Mouse (Mus musculus): ENCODE results near the gene Neurl4.
A peak's percentile ranks its signal among the peaks of the same experiment; 100 is the strongest.

Gene Neurl4

GRCm38 (mm10) chr11:69933066-69933465 lies 32.2 kb downstream of the Neurl4 start:
- no peak for DNase-seq

- peak; percentile 98 to 99 for DNase-seq
Observed at GRCm38 (mm10) chr11:69934169-69934568, 33.3 kb downstream of the Neurl4 start.

GRCm38 (mm10) chr11:69934681-69935080 lies 33.8 kb downstream of the Neurl4 start:
- no peak for DNase-seq

- peak; percentile 99 for DNase-seq
Observed at GRCm38 (mm10) chr11:69935137-69935879, 34.4 kb downstream of the Neurl4 start, which contains the start of gene Ybx2. Gene Ybx2 (plus strand): TSS chr11:69935796.

- peak; percentile 70 to 73 for DNase-seq
Observed at GRCm38 (mm10) chr11:69936156-69936555, 35.3 kb downstream of the Neurl4 start.

GRCm38 (mm10) chr11:69936714-69937347 lies 36.0 kb downstream of the Neurl4 start:
- peak; percentile 51 to 61 for DNase-seq

GRCm38 (mm10) chr11:69937385-69937784 lies 36.5 kb downstream of the Neurl4 start:
- DNase-seq: peak in 1 of 2 experiments; percentile 52

- no peak for DNase-seq
Observed at GRCm38 (mm10) chr11:69937834-69938233, 37.0 kb downstream of the Neurl4 start.

- no peak for DNase-seq
Observed at GRCm38 (mm10) chr11:69938401-69938979, 37.6 kb downstream of the Neurl4 start.

GRCm38 (mm10) chr11:69939181-69939580 lies 38.3 kb downstream of the Neurl4 start:
- DNase-seq: no peak

- no peak for DNase-seq
Observed at GRCm38 (mm10) chr11:69939731-69940130, 38.9 kb downstream of the Neurl4 start.

- peak; percentile 89 to 91 for DNase-seq
Observed at GRCm38 (mm10) chr11:69940962-69941361, 40.1 kb downstream of the Neurl4 start.

- DNase-seq: no peak
Observed at GRCm38 (mm10) chr11:69945216-69945615, 44.3 kb downstream of the Neurl4 start.

- DNase-seq: no peak
Observed at GRCm38 (mm10) chr11:69945997-69946891, 45.4 kb downstream of the Neurl4 start.

GRCm38 (mm10) chr11:69947337-69948065 lies 46.6 kb downstream of the Neurl4 start:
- DNase-seq: peak; percentile 58 to 62

- DNase-seq: peak; percentile 94 to 96
Observed at GRCm38 (mm10) chr11:69948066-69948762, 47.3 kb downstream of the Neurl4 start, which contains the start of gene Slc2a4. Gene Slc2a4 (minus strand): TSS chr11:69948188.

GRCm38 (mm10) chr11:69948763-69949150 lies 47.9 kb downstream of the Neurl4 start:
- DNase-seq: peak; percentile 92 to 96

GRCm38 (mm10) chr11:69950807-69951459 lies 50.1 kb downstream of the Neurl4 start:
- DNase-seq: no peak

- DNase-seq: no peak
Observed at GRCm38 (mm10) chr11:69952274-69952673, 51.4 kb downstream of the Neurl4 start.

GRCm38 (mm10) chr11:69953267-69953915 lies 52.5 kb downstream of the Neurl4 start:
- no peak for DNase-seq
